Mouse (Mus musculus): ENCODE measurements around the gene Lmo7.

Gene Lmo7

DNA sequence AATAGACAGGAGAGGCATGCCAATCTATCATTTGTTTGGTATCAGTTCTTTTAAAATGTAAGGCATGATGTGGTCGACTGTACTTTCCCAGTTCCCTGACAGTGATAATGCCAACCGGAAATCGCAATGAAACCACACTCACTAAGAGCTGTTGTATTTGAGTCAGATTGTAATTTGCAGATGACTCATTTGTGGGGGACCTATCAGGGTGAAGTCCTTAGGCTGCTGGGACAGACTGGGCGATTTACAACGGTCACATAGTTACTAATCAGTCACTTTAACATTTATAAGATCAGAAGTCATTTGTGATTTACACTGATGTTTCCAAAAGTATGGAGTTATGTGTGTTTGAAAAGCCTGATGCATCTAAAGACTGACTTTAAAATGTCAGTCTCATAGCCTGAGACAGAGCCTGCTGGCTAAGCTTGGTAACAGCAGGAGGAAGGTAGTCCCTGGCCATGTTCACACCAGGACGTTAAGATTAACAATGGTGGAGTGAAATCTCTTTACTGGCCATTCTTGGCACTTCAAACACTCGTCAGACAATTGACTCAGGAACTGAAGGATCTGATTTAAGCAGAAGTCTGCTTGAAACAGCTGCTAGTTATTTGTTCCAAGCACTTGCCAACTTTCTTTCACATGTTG is 149.4 kb downstream of the Lmo7 start:
- DNase-seq (ENCODE audit: low spot score): no peak

DNA sequence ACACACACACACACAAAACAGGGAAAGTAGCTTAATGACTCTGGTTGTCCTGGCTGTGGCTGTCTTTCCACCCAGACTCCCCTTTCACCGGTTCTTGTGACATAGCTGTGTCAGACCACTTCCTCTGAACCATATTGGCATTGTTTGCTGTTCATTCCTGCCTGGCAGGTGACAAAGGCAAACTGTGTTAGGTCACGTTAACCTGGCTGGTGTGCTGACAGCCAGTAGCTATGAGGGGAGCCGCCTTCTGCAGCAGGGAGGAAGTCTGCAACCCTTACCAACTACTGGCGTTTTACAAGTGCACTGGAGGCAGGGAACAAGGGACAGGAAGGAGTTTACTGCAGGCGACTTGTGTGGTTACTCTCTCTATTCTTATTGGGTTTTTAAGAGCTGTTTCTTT is 153.2 kb downstream of the Lmo7 start:
- DNase-seq (ENCODE audit: low spot score): no peak

DNA sequence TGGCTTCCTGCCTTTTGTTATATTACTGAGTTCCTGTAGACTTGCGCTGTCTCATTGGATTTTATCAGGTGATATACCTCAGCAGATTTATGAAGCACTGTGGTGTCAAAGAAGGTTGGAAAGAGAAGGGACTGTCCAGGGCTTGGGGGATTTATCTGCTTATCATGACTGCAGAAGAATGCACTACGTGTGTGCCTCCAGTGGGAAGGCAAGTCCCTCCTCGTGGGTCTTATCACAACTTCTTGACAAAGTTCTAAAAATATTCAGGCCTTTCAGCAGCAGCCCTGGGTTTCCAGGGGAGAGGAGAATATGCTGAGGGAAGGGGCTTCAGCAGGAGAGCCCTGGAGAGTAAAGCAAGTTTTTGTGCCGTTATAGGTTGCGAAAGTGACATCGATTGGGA is 154.0 kb downstream of the Lmo7 start:
- DNase-seq (ENCODE audit: low spot score): no peak

DNA sequence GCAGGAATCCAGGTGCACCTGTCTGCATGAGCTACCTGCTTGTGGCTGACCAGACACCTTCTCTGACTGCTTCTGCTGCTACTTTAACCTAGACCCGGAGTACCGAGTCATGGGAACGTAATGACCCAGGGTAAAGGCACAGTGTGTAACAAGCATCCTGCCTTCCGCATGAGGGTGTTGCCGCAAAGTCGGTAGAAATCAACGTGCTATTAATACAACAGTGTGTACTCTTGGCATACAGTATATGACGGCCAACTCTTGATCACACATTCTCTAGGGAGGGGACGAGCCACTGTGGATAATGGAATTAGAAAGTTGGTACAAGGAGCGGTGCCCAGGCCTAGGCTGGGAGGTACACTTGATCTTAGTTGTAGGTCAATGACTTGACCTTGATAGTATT is 156.6 kb downstream of the Lmo7 start:
- DNase-seq (ENCODE audit: low spot score): no peak

DNA sequence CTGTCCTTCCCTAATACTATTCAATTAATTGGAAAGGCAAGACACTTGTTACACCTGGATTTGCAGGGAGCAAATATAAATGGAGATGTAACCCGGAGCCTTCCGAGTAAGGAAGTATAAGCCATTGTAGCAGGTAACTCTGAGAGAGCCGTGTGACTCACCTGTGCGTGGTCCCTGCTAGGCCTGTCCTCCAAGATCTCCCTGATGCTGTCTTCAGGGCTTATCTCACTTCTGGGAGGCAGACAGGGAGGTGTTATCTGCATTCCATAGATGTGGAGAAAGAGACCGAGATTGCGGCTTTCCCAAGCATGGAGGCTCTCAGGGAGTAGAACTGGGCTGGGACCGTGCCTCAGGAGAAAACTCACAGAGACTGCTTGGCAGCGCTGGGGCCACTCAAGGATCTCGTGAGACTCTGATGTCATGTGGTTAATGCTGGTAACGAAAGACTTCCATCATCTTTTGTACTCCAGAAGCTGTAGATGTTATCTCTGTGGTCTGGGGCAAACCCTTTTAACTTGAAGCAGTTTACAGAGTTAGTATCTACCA is 162.2 kb downstream of the Lmo7 start:
- no peak for DNase-seq (ENCODE audit: low spot score)

DNA sequence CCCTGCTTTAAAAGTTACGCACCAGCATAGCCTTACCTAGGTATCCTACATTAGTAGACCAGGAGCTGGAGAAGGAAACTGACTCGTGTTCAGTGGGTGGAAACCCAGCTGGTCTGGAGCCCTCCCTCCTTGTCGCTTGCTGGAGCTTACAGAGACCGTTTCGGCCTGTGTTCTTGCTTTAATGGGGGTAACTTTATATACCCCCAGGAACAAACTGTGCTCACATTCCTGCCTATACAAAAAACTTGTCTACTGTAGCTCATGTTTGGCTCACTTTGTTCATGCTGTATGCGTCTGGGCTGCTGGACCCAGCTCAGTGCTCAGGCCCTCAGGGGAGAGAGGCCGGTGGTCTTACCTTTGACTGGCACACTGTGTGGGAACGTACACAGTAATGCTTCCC is 162.7 kb downstream of the Lmo7 start:
- DNase-seq (ENCODE audit: low spot score): no peak

DNA sequence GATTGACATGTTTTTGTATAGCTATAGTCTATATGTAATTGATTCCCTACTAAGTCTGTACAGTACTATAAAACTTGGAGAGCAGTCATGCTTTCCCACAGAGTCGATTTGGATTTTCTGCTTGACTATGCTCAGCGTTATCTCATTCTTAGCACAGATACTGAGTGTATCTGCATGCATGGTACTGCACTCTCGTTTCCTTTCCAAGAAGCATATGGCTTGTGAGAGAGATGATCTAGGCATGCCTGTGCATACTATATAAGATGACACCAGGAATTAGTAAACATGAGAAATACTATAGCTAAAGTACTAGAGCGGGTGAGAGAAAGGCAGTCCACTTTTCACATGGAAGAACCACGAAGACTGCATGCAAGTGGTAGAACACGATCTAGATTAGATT is 163.5 kb downstream of the Lmo7 start:
- no peak for DNase-seq (ENCODE audit: low spot score)

DNA sequence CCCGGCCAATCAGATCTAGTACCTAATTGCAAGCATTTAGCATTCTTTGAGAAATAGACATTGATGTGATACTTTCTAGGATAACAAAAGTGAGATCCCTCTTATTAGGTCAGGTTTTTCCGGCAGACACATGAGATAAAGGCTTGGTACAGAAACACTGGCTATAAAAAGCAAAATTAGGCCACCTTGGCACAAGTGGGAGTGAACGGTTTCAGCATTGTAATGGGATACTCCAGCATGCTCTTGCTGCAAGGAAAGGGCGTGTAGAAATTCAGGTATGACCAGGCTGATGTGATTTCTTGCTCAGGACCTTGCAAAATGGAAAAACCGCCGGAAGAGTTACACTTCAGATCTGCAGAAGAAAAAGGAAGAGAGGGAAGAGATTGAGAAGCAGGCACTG is 168.5 kb downstream of the Lmo7 start:
- no peak for DNase-seq (ENCODE audit: low spot score)

DNA sequence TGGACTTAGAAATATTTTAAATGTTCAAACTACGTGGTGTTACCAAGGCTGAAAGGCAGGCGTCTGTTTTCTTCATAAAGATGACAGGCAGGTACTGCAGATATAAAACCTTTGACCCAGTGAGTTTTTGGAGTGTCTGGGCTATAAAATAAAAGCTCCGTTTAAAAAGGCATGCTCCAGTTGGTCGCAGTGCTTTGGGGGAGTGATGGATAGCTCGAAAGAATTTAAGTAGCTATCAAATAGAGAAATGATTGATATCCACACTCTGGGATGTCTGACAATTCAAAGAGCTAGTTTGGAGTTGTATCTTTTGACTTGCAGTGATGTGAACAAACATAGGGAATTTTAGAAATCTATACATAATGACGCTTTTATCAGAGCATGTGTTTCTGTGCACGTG is 171.7 kb downstream of the Lmo7 start:
- no peak for DNase-seq (ENCODE audit: low spot score)

DNA sequence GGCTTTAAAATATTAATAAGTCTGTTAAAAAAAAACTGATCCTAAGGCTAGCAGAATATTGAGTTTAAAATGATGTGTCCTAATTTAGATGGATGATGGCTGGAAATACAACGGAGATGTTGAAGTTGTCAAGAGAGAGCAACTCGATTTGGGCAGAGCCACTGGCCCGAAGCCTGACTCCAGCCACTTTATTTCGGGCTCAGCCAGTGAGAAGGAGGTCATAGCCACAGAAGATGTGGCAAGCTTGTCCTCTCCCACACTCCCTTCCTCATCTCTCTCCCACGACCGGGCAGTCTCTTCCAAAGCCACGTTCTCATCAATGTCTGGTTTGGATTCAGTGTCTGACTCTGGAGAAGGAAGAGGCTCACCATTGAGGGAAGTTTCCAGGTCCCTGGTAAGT is 172.2 kb downstream of the Lmo7 start:
- no peak for DNase-seq (ENCODE audit: low spot score)

DNA sequence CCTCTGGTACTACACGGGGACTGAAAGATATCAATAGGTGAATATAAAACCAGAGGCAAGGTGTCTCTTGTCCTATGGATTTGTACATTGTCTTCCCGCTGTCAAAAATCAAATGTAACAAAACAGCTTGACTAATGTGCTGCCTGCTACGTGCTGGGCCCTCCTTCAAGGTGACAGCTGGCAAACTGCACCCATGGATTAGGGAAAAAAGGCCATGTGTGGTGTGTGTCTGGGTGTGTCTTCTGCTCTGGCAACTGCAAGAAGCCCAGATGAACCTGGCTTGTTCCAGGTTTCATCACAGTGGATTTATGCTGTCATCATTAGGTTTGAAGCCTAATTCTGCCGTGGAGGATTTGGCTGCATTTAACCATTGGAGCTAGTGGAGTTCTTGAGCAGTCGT is 174.0 kb downstream of the Lmo7 start:
- DNase-seq (ENCODE audit: low spot score): no peak

DNA sequence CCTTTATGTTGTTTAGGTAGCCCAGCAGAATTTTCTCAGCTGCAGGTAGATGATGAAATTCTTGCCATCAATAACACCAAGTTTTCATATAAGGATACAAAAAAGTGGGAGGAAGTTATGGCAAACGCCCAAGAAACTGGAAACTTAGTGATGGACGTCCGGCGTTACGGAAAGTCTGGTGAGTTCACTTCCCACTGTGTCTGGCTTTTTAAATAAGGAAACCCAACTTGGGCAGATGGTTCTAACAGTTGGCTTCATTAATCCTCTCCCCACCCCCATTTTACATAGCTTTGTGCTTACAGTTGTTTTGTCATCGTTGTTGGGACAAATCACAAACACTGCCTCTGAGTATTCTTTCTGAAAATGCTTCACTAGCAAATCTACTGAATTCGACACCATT is 182.2 kb downstream of the Lmo7 start:
- no peak for DNase-seq (ENCODE audit: low spot score)

DNA sequence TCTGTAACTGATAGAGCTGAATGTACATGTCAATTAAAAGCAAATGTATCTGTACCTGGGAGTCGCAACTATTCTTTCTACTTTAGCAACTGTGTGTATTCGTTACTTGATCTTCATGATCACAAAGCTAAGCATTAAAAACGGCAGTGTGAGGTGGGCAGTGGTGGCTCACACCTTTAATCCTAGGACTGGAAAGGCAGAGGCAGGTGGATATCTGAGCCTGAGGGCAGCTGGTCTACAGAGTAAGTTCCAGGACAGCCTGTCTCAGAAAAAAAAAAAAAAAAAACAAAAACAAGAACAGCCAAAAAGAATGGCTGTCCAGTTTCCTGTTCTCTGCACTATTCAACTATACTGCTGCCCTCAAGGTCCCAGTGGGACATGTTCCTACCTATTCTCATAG is 182.6 kb downstream of the Lmo7 start:
- DNase-seq (ENCODE audit: low spot score): no peak

DNA sequence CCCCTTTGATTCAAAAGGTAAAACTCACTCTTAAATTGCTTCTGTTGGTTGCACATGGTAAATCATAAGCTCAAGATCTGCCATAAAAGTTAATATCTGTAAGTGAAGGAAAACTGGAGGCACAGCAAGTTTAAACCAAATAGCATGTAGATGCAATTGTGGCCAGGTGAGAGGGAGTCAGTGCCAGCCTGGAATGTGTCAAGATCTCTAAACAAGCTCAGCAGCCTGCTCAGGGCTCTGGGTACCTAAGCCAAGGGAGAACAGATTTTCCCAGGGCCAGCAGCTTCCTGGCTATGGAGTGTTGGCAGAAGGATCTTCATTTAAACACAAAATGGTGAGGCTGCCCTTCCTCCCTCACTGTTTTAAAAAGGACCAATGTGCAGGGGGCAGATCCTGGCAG is 184.6 kb downstream of the Lmo7 start:
- no peak for DNase-seq (ENCODE audit: low spot score)

DNA sequence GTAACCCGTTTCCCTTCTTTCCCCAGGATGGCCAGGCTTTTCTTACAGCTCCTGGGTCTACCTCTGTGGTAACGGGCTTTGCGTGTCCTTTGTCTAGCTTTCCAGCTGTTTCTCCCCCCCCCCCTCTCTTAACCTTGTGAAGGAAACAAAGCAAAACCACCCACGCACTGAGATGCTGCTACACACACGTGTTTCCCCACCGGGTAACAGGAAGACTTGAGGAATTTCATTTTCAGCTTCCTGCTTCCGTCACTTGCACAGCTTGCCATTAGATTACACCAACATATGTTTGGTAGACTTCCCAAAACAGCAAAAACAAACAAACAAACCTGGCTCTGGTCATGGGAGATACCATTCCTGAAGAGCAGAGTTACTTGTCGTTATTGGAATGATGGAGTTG is 186.1 kb downstream of the Lmo7 start:
- no peak for DNase-seq (ENCODE audit: low spot score)

DNA sequence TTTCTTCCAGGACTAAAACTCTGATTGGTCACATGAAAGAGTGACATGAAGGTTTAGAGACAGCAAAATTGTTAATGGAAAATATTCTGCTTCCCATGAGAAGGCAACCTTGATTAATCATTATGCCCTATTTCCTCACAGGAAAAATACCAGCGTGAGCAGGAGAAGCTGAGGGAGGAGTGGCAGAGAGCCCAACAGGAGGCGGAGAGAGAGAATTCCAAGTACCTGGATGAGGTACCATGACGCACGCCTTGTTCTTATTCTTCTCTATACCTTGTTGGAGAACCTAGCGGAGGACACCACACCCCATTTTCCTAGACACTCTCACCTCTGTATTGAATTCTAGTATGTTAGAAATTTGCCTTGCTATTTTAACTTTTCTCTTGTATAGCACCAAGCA is 188.7 kb downstream of the Lmo7 start:
- no peak for DNase-seq (ENCODE audit: low spot score)

DNA sequence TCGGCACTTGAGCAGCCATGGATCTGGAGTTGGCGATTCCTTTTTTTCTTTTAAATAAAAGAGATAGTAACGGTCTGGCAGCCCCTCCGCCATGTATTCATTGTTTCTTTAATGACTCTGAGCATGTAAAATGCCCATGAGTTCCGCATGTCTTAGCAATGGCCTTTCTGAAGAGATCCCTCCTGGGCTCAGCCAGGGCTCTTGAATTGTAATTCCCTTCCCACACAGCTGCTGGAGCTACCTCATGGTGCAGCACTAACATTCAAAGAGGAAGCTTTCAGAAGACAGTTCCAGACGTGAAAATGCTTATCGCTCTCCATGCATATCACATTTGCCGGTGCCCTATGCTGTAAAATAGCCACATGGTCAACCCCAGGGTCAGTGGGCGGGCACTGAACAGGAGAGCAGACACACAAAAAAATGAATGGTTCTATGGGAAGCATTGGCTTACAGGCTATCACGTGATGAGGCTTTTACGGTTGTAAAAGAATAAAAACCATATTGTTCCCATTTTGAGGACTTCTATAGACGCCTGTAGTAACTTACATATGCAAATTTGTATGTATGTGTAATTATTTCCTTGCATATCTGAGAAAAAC is 198.0 kb downstream of the Lmo7 start:
- DNase-seq (ENCODE audit: low spot score): no peak

DNA sequence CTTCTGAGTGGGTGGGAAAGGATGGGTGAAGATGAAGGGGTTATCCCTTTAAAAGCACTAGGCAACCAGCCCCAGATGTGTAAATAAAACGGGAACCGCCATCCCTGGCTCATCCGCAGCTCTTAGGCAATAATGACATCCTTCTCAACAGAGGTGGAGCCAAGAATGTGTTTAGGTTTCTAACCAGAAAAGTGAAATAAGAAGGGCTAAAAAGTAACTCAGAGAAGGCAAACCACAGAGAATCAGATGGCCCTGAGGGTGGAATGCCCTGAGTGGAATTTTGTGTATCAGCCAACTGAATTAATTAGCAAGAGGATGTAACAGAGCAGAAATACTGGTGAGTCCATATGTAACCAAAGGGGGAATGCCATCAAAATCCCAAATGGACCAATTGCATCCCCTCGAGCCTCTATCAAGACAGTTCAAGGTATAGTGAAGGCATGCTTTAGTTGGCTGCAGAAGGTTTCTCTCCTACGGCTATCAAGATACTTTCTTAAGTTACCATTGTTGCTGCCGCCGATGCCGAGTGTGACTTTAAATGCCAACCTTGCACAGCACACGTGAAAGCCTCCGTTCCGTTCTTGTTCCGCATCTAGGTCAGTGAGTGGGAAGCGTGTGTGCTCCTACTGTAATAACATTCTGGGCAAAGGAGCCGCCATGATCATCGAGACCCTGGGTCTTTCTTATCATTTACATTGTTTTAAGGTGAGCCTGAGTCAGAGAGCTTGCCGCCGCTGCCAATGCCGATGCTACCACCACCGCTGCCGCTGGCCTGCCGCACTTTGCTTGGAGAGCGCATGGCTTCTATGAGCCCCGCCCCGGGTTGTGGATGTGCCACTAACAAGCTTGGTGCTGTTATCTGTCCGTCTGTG is 201.1 kb downstream of the Lmo7 start:
- DNase-seq (ENCODE audit: low spot score): no peak

DNA sequence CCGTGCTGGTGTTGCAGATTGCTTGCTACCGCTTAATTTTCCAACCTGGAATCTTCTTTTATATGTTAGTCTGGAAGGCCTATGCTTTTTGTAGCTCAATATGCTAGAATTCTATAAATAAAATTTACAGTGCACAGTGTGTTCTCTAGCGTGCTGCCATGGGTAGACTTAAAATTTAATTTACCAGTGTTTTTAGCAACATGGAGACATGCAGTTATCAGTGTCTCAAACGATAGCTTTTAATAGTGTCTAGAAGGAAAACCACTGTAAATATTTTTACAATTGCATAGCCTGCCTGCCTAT is 201.6 kb downstream of the Lmo7 start:
- no peak for DNase-seq (ENCODE audit: low spot score)

DNA sequence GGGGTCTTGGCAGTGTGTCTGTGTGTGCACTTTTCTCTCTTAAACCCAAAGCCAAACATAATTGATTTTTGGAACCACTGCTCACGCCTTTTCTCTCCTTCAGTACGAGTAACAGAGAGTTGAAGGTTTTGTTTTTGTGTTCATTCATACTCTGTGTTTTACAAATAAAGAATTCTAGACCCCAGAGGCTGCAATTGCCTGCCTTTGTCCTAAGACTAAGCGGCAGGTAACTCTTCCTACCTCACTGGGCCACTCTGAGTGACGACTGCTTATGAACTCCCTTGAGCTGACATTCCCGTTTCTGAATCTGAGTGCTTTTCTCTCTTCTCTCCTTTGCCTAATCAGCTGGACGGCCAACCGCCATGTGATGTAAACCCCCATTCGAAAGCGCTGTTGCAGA is 203.8 kb downstream of the Lmo7 start:
- no peak for DNase-seq (ENCODE audit: low spot score)

DNA sequence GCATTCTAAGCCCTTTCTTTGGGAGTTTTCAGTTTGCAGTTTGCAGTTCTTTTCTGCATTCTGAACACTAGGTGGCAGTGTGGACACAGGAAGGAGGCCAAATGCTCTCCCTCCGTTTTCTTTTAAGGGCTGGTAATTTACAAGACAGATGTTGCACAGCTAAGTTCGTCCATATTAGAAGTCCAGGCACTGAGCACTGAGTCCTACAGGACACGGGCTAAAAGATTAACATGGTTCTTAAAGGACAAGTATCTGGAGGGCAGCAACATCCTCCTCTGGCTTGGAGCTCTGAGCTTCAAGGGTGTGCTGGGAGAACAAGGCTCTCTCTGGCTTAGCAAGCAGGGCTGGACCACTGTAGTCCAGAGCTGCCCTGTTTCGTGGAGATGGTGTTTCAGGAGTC is 213.2 kb downstream of the Lmo7 start:
- no peak for DNase-seq (ENCODE audit: low spot score)

DNA sequence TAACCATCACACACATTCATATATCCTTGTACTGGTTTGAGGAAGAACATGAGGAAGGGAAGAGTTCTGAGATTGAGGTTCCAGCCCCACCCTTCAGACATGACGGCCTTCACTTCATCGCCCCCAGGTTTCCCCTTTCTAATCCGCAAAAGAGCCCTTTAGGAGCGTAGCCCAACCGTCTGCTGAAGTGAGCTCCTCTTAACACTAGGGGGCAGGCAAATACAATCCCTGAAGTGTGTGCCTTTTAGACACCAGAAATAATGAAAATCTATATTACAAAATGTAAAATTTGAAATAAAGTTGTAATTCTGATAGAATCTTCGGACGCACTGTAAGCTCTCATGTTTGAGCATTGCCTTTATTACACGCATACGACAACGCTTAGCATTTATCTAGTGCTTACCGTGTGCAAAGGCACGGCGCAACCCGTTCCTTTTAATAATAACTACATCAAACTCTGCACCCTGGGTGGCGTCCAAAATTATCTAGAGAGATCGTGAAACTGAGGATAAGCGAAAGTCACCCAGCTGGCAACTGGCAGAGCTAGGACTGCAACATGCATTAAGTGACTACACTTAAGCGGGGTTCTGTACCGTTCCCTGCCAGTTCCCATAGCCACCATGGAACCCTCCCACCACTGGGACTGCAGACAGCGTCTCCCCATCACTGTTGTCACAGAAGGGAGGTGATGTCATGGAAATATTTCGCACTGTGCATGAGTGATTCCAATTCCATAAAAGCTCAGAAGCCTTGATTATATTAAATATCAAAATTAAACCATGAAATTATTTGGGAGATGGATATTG is 217.2 kb downstream of the Lmo7 start:
- no peak for DNase-seq (ENCODE audit: low spot score)

DNA sequence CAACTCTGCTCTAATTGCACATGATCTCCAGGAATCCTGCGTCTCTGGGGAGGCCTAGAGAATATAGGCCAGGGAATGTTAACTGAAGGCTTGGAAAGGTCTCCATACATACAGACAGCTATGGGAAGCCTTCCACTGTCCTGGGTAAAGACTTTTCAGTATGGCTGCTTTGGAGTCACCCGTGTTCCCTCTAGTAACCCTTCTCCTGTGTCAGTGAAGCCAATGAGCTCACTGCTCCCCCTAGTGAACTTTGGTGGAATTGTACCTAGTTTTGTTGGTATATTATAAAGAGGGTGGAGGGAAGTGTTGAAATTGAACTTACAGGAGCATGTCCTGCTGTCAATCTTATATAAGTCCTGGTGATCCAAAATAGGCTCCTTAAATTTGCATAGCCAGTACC is 219.4 kb downstream of the Lmo7 start:
- no peak for DNase-seq (ENCODE audit: low spot score)
